Mouse (Mus musculus): ENCODE results near the gene Pstpip1.

Gene Pstpip1

GRCm38 (mm10) chr9:56106274-56107072, 16.7 kb downstream of the Pstpip1 start:
- DNase-seq, result no peak

GRCm38 (mm10) chr9:56107527-56107926, 17.8 kb downstream of the Pstpip1 start:
- no peak for DNase-seq

GRCm38 (mm10) chr9:56108174-56108573, 18.4 kb downstream of the Pstpip1 start:
- no peak for DNase-seq

- DNase-seq, result no peak
These were observed 28.3 kb downstream of the Pstpip1 start for GRCm38 (mm10) chr9:56118091-56118490.

- peak; percentile 61 for DNase-seq
These were observed 28.8 kb downstream of the Pstpip1 start for GRCm38 (mm10) chr9:56118582-56118981.

GRCm38 (mm10) chr9:56119651-56120050, 29.9 kb downstream of the Pstpip1 start:
- DNase-seq, result no peak

- DNase-seq, result no peak
These were observed 31.3 kb downstream of the Pstpip1 start for GRCm38 (mm10) chr9:56121097-56121496.

- DNase-seq, result no peak
These were observed 33.2 kb downstream of the Pstpip1 start for GRCm38 (mm10) chr9:56122973-56123372.

- no peak for DNase-seq
These were observed 33.9 kb downstream of the Pstpip1 start for GRCm38 (mm10) chr9:56123613-56124012.

GRCm38 (mm10) chr9:56124561-56124960, 34.8 kb downstream of the Pstpip1 start:
- no peak for DNase-seq

- peak; percentile 41 for DNase-seq
These were observed 36.9 kb downstream of the Pstpip1 start for GRCm38 (mm10) chr9:56126453-56127173.

GRCm38 (mm10) chr9:56128331-56128730, 38.6 kb downstream of the Pstpip1 start:
- no peak for DNase-seq

- DNase-seq, result no peak
These were observed 40.2 kb downstream of the Pstpip1 start for GRCm38 (mm10) chr9:56129951-56130350.

- no peak for DNase-seq
These were observed 40.8 kb downstream of the Pstpip1 start for GRCm38 (mm10) chr9:56130536-56130935.

GRCm38 (mm10) chr9:56131813-56132525, 42.2 kb downstream of the Pstpip1 start:
- no peak for DNase-seq

- no peak for DNase-seq
These were observed 44.2 kb downstream of the Pstpip1 start for GRCm38 (mm10) chr9:56133970-56134369.

GRCm38 (mm10) chr9:56134614-56135013, 44.9 kb downstream of the Pstpip1 start:
- no peak for DNase-seq

GRCm38 (mm10) chr9:56135590-56136197, 45.9 kb downstream of the Pstpip1 start:
- no peak for DNase-seq

- DNase-seq, result no peak
These were observed 52.0 kb downstream of the Pstpip1 start for GRCm38 (mm10) chr9:56141776-56142175.

GRCm38 (mm10) chr9:56144366-56145003, 54.7 kb downstream of the Pstpip1 start:
- DNase-seq, result no peak

GRCm38 (mm10) chr9:56146326-56146923, 56.7 kb downstream of the Pstpip1 start:
- no peak for DNase-seq

All from cerebellum, adult 8-10 months (tissue).